Mouse (Mus musculus): Measurements from ENCODE around the gene Asah2. TPM values are rescaled to one million over a fixed set of nuclear protein-coding genes. Genes with fewer than 3 reads are reported as not detected.
"Not testable (repeated sequence)": the region's sequence is repeated elsewhere in the genome, so short reads cannot be mapped to it uniquely, and the experiment has no call there.

Gene Asah2
- total RNA-seq, 4 experiments from 2014 or later = 14.8 to 17.8 (median 16.3) TPM

DNA sequence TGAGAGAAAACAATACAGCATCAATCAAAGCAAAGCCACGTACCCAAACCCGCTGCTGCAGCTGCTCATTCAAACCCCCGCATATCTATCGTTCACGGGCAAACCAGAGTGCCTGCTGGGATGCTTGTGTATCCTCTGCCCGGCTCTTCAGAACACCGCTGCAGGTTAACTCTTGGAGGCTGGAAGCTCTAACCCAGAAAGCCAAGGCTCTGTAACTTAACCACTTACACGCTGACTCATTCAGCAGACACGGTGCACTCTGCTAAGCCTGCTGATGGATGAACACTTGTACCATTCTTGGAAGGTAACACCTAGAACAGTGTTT, 5.1 kb downstream of the Asah2 start:
- peak in 1 of 2 experiments; percentile 42 for DNase-seq (ENCODE audit: low spot score in 2 of 2)

DNA sequence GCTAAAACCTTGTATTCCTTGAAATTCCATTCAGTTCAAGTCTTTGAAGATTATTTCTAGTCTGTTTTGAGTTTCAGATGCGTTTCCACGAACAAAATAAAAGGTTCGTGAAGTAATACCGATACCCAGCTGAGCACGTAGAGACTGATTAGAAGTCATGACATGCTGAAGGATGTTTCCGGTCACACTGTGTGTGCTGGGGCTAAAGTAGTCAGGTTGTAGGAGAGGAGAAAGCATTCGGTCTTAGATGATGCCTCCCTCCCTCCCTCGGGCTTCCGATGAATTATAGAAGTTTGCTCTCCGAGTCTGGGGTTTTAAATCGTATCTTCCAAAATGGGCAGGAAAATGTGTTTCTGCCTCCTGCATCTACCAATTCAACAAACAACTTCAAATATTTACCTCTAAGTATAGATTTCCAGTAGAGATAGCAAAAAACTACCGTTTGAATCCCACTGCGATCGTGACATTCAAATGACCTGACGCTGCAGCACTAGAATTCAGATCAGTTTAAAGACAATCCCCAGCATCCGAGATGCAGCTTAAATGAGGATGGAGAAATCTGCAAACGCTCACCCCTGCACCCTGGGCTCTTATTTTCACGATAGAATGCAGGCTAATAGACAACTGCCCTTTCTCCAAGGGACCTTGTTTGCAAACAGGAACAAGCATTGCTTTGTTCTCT, 5.6 kb downstream of the Asah2 start:
- DNase-seq (ENCODE audit: low spot score in 2 of 2) = no peak

DNA sequence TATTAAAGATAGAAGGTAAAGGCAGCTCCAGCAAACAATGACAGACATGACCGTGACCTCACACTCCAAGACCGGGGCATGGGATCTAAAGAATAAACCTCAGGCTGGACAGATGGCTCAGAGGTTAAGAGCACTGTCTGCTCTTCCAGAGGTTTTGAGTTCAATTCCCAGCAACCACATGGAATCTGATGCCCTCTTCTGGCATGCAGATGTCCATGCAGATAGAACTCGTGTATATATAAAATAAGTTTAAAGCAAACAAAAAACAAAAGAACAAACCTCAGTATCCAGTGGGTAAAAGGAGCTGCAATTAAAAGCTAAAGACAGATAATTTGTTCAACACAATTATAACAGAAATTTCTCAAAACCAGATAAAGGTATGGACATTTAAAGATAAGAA, 9.4 kb downstream of the Asah2 start:
- no peak for DNase-seq (ENCODE audit: low spot score in 2 of 2)

DNA sequence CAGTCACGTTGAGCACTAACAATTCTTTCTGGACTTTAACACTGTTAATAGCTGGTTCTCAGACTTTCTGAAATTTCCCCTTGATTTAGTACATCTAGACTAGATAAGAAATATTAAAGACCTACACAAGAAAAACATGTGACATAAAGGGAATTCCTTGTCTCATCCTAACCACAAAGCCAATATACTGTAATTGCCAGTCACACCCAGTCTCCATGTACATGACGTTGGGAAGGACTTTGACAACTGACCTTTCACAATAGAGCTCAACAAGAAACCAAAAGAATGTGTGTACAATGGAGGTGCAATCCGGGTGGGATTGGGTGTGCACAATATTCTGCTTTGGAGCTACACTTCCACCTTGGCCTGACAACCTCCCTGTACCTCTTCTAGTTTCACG, 15.7 kb downstream of the Asah2 start:
- DNase-seq (ENCODE audit: low spot score in 2 of 2) = no peak

DNA sequence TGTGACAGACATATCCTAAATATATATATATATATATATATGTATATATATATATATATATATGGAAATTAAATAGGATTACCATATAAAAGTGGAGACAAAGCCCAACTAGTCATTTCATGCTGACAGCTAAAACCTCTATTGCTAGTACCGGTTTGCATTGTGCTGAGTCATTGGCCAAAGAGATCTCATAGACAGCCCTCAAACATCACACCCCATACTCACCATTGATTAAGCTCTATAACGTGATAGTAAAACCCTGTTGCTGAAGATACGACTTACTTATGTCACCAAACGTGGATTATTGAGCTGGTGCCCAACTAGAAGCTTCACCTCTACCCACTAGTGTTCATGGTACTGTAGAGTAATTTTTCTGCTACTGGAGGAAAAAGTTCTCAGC, 17.2 kb downstream of the Asah2 start:
- no peak for DNase-seq (ENCODE audit: low spot score in 2 of 2)

DNA sequence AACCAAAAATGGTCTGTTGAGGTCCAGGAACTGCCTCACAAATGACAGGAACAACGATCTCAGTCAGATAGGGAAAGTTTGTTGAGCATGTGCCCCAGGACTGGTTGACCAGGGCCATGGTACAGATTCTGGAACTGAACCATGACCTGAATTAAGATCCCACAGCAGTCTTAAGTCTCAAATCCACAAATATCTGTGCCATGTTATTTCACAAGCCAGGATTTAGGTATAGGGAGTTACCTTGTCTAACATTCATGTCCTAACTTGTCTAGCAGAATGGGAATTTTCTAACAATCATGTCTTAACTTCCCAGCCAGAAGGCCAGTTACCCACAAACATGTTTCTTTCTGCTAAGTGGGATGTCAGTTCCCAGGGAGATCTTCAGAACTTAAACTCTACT, 19.4 kb downstream of the Asah2 start:
- no peak for DNase-seq (ENCODE audit: low spot score in 2 of 2)

DNA sequence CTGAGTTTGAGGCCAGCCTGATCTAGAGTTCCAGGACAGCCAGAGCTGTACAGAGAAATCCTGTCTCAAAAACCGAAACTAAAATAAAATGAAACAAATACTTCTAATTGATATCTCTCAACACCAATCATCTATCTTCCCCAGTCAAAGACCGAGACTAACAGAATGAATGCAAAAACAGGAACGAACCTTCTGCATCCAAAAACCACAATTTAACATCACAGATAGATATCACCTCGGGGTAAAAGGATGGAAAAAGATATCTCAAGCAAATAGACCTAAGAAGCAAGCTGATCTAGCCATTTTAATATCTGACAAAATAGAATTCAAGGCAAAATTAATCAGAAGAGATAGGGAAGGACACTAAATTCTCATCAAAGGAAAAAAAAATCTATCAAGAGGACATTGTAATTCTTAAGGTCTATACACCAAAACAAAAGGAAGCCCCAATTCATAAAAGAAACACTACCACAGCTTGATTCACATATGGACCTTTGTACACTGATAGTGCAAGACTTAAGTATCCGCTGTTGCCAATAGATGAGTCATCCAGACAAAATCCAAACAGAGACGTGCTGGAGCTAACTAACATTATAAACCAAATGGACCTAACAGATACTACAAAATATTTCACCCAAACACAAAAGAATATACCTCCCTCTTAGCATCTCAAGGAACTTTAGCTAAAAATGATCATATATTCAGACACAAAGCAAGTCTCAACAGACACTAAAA, 20.1 kb downstream of the Asah2 start:
- no peak for DNase-seq (ENCODE audit: low spot score in 2 of 2)

DNA sequence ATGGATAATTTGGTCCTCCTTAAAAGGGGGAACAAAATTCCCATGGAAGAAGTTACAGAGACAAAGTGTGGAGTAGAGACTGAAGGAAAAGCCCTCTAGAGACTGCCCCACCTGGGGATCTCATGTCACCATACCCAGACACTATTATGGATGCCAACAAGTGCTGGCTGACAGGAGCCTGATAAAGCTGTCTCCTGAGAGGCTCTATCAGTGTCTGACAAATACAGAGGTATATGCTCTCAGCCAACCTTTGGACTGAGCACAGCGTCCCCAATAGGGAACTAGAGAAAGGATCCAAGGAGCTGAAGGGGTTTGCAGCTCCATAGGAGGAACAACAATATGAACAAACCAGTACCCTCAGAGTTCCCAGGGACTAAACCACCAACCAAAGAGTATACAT, 23.2 kb downstream of the Asah2 start:
- DNase-seq (ENCODE audit: low spot score in 2 of 2) = not testable (repeated sequence)

DNA sequence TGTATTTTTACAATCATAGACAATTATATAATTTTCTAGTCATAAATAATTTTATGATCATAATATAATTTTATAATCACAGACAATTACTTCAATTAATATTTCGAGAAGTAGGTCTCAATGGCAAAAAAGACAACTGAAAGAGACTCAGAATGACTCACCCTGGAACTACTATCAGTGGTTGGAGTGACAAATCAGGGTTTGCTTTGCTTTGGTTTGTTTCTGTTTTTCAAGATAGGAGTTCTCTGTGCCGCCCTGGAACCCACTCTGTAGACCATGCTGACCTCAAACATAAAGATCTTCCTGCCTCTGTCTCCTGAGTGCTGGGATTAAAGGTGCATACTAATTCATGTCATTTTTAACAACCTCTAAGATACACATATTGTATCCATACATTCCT, 37.7 kb downstream of the Asah2 start:
- DNase-seq (ENCODE audit: low spot score in 2 of 2) = no peak

DNA sequence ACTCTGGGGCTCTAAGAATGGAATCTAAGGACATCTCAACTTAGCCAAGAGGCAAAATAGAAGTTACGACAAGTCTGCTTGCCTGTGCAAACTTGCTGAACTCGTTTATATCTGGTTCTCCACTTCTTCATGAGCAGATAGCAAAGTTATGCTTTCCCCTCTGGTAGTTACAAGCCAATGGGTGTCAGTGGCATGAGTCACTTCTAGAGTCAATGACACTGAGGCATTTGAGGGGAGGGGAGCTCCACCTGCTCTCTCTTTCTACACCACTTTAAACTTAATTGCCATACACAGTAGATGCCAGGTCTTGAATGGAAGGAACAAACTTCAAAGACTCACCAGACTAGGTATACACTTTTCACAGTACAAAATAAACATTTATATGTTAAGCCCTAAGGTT, 38.4 kb downstream of the Asah2 start:
- DNase-seq (ENCODE audit: low spot score in 2 of 2) = no peak

DNA sequence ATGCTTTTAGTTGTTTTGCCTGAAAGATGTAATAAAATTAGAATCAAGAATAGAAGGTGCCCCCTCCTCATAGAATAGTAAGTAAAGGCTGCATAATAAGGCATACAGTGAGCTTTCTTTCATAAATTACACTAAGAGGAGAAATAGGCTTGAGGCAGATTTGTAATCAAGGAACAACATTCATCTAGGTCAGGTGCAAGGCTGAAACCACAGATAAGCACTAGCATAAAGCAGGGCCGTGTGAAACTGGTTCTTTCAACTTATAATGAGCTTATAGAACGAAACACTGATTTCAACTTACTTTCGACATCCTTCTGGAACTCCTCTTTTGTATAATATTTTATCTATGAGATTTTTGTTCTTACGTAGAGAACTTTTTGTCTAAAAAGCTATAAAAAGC, 40.3 kb downstream of the Asah2 start:
- no peak for DNase-seq (ENCODE audit: low spot score in 2 of 2)

DNA sequence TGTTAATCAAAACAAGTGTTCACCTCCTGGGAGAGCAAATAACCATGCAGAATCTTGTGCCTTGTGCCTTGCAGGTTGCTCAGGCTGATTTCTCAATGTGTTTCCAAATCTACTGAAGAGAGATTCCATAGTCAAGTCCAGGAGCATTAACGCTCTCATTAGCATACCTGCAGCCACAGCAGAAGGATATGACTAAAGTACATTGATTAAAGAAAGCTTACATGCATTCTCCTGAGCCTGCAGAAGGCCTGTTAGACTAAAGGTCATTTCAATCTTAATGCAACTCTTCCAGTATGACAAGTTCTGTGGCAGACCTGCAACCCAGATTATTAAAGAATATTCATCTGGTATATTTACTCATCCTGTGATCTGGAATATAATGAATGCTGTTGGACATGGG, 46.7 kb downstream of the Asah2 start:
- DNase-seq (ENCODE audit: low spot score in 2 of 2) = no peak

DNA sequence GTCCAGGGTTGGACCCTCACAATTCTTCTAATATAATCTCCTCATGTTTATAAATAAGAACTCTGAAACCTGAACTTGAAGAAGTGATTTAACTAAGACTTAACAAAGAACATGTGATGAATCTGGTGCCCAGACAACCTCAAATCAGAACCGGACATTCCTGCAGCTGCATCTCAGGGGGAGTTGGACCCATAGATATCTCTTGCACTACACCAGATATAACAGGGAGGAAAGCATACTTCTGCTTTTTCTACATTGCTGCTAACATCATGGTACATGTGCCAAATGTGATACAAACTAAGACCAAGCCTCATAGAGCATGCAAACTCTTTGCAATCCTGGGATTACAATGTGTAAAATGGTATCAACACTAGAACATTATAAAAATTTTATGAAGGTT, 51.8 kb downstream of the Asah2 start:
- no peak for DNase-seq (ENCODE audit: low spot score in 2 of 2)

DNA sequence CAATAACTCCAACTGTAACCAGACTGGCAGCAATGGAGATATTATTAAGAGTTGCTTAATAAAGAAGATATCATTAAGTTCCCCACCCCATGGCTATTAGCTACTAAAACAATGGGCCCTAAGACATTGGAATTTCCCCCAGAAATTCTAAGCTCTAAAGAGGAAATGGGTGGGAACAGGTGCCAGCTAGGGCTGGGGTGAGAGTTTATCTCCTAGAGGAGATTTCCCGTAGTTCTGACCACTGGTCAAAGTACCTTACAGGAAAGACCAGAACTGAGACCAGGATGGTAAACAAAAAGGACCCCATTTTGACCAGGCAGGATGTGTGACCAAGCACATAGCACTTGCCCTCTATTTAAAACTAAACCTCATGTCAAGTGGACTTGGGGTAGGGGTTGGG, 52.3 kb downstream of the Asah2 start:
- no peak for DNase-seq (ENCODE audit: low spot score in 2 of 2)

DNA sequence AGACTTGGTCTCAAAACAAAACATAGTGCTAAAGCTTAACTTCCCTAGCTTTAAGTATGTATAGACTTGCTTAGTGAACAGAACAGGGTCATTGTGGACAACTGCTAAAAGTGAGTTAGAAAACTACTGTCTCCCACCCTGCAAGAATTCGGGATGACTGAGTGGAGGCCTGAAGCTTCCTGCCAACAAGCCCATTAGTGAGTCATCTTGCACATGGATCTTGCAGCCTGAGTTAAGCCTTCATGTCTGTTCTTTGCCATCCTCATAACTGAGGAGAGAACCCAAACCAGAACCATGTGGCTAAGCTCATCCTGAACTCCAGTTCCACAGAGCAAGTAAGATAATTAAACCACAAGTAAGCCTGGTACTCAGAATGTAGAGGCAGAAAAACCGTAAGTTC, 56.8 kb downstream of the Asah2 start:
- no peak for DNase-seq (ENCODE audit: low spot score in 2 of 2)

DNA sequence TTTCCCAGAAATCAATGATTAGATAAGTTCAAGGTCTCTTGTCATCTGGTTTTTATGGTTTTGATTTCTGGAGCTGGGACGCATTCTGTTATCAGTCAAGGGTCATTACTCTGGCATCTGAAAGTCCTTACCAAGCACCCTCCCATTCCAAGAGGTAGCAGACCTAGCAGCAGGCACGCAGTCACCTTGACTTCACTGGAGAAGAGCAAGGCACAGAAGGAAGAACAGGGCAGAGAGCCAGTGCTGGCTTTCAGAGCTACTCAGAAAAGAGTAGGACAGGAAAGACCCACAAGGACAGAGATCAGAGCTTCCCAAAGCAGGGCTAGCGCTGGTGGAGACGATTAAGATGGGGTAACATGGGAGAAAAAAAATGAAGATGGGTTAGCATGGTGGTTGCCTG, 75.1 kb downstream of the Asah2 start:
- DNase-seq (ENCODE audit: low spot score in 2 of 2) = no peak

DNA sequence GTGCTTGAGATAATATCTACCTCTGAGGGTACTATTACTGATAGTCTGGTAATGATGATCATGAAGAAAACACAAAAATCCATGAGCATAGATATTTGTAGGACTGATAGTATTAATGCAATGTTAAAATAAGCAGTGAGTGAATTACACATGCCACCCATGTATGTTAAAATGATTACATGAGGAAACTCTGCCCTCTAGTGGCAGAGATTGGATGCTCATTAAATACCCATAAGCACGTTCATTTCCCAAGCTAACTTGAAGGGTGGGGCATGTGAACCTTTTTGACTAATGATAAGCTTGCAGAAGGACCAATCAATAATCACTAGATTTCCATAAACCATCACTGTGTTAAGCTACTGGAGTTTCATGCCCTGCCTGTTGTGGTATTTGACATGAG, 77.6 kb downstream of the Asah2 start:
- DNase-seq (ENCODE audit: low spot score in 2 of 2) = no peak

DNA sequence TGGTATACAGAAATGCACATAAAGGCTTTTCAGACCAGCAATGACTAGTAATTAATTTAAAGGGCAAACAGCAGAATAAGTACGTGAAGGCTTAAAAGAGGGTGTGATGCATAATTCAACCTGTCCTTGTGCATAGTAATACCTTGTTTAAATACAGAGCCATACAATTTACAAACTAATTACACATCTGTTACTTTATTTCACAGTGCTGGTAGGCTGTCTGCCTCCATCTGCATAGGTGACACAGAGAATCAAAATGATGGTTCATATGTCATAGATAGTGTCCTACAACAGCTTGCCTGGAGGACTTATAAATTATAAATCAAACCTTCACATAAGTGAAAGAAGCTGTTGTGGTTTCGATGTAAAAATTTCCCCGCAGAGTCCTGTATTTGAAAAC, 82.6 kb downstream of the Asah2 start:
- DNase-seq (ENCODE audit: low spot score in 2 of 2) = no peak

DNA sequence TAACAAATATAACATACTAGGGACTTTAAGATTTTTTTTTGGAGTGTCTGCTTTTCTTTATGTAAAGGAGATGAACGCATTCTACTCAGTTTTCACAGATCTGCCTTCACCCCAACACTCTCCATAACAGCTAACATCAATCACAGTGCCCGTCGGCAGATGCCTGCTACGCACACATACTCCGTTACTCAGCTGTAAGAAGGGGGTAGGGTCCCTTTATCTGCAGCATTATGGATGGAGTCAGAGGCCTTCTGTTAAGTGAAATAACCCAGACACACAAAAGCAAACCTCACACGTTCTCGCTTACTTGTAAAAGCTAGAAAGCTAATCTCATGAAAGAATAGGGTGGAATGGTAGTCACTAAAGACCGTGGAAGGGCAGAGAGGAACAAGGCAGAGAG, 88.3 kb downstream of the Asah2 start:
- no peak for DNase-seq (ENCODE audit: low spot score in 2 of 2)

DNA sequence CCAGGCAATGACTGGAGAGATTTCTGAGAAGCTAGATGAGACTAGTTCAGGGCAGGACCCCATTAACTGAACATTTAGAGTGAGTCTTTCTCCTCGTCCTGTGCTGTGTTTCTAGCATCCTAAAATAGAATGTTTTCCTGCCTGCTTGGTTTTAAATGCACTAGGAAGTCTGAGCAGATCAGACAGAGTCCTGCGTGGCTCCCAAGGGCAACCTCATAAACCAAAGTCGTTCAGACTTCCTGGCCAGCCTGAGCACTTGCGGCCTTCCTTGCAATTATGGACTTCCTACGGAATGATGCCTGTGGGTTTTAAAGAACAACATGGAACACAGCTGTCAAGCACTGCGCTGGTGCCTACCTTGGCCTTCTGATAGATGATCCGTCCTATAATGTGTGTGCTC, 89.4 kb downstream of the Asah2 start:
- no peak for DNase-seq (ENCODE audit: low spot score in 2 of 2)

DNA sequence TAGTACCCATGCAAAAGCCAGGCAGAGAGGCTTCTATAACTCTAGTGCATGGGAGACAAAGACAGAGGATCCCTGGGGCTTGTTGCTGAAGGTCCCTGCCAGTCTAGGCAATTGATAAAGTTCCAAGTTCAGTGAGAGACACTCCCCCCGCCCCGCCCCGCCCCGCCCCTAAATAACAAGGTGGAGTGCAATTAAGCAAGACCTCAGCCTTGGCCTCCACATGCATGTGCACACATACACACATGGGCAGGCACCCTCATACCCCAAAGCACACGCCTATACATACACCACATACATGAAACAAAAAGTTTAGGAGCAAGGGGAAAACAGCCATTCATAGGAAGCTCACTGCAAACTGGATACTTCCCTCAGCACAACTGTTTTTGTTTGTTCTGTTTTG, 90.0 kb downstream of the Asah2 start:
- DNase-seq (ENCODE audit: low spot score in 2 of 2) = no peak

DNA sequence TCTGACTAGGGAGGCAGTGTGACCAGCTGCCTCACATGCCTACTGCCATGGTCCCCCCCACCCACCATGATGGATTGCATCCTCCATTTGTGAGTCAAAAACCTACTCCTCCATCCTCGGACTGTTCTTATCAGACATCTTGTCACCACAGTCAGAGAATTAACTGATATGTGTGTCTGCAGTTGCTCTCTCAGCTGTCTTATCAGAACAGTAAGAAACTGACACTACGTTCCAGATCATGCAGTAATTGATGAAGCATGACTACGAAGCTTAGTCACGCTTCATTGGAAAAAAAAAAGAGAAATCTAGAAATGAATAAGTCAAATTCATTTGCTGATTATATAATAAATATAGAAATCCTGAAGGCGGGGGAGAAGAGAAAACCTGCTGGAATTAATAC, 105.4 kb downstream of the Asah2 start:
- DNase-seq (ENCODE audit: low spot score in 2 of 2) = no peak

DNA sequence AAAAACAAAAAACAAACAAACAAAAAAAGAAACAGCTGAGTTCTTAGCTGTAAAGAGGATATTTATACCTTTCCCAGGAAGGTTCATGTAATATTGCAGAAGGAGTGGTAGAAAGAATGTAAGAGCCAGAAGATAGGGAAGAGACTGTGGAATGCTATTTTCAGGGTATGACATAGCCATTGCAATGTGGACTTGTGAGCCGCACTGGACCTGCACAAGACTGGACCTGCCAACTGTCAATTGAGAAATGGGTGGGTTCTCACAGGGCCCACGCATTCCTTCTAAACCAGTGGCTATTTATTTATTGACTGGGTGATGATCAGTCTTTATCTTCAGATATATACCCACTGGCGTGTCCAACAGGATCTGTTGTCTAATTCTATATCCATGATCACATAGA, 111.1 kb downstream of the Asah2 start:
- no peak for DNase-seq (ENCODE audit: low spot score in 2 of 2)

DNA sequence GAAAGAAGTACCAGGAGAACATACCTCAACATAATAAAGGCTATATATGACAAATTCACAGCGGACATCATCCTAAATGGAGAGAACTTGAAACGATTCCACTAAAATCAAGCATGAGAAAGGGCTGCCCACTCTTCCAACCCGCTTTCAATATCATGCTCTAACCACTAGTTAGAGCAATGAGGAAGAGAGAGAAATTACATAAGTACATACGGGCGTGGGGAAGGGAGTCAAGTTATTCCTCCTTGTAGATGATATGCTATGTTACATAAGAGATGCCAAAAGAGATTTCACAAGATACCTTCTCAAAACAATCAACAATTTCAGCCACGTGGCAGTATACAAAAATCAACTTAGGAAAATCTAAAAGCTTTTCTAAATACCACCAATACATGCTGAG, 117.0 kb downstream of the Asah2 start:
- no peak for DNase-seq (ENCODE audit: low spot score in 2 of 2)
